Mouse (Mus musculus): ENCODE measurements around the gene A030005L19Rik. TPM values are rescaled to one million over a fixed set of nuclear protein-coding genes. Genes with fewer than 3 reads are reported as not detected.
"Not testable (repeated sequence)": the region's sequence is repeated elsewhere in the genome, so short reads cannot be mapped to it uniquely, and the experiment has no call there.

The A030005L19Rik gene
- polyA plus RNA-seq, 1 experiment from 2014 or later: not detected

DNA sequence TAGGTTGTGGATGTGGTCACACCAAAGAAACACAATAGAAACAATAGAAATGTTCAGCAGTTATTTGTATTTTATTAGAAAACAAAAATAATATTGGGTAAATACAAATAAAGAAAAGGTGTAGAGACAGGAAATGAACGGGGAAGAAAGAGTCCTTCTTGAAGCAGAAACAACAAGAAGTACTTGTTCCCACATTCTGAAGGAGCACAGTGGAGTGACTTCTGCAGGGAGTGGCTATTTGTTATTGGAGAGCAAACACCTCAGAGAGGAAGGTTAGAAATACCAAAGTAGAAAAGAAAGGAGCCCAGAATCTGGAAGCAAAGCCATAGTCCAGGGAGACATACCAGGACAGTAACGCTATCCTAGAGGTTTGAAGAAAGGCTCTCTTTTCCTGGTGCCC lies 29.4 kb downstream of the A030005L19Rik start:
- 95% methylated on average over 2 of the region's 2 CpGs for WGBS
- not testable (repeated sequence) for H3K36me3 ChIP-seq; H3K4me3 ChIP-seq; ATAC-seq (ENCODE audit: insufficient number of reproducible peaks, insufficient read depth, low FRiP score, low TSS enrichment); H3K27me3 ChIP-seq; H3K9me3 ChIP-seq; H3K4me2 ChIP-seq (replicated peaks); H3K9ac ChIP-seq; H3K4me1 ChIP-seq; H3K27ac ChIP-seq

DNA sequence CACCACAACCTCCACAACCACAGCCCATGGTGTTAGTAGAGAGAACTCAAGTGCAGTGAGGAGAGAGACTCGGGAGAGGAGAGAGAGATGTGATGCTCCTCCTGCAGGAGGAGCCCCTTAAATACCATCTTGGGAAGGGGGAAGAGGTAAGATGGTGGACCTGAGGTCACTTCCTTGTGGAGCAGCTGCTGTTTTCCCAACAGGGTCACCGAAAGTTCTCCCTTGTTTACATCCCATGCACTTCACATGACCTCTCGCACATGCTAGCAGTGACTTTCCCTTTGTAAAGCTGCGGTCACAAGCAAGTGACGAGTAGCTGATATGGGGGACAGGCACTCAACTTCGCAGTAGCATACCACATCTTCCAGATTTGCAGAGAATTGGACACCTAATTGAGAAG lies 30.2 kb downstream of the A030005L19Rik start, which contains the start of gene A030003K21Rik:
Gene A030003K21Rik (minus strand): TSS at position 94 of the 400 bp plus-strand sequence.
- not testable (repeated sequence) for H3K27me3 ChIP-seq; H3K36me3 ChIP-seq; H3K4me3 ChIP-seq; ATAC-seq (ENCODE audit: insufficient number of reproducible peaks, insufficient read depth, low FRiP score, low TSS enrichment); H3K4me2 ChIP-seq (replicated peaks); H3K4me1 ChIP-seq; H3K9ac ChIP-seq; H3K27ac ChIP-seq; H3K9me3 ChIP-seq
- WGBS: no CpG with 5 or more reads among the region's 6 CpGs

DNA sequence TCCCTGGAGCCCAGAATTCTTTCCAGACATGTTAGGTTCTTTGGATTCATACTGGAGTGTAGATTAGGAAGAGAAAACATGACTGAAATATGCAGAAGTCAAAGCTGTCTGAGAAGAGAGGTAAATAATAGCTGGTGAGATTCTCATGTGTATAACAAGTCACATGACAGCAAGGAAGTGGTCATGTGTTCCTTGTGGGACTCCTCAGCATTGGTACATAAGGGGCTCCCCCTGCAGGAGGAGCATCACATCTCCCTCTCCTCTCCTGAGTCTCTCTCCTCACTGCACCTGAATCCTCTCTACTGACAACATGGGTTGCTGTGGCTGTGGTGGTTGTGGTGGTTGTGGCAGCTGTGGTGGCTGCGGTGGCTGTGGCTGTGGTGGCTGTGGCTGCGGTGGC lies 32.9 kb downstream of the A030005L19Rik start:
- 92% methylated on average over 2 of the region's 2 CpGs for WGBS

DNA sequence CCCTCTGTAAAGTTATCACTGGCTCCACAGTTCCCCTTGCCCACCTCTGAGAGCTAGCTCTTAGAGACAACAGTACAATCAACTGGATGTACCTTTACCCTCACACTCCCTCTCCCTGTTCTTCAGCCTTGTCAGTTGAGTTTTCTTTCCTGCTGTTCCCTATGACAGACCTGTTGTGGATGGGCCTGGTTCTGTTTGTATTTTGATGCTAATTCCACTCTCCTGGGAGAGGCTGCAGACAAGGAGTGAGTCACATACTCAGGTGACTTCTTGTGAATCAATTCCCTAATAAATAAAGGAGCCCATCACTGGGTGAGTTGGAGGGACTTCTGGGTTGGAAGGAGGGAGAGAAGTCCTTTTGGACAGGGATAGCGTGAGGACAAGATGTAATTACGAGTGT lies 35.5 kb downstream of the A030005L19Rik start:
- H3K27ac ChIP-seq: no peak overlapping the region
- ATAC-seq (ENCODE audit: insufficient number of reproducible peaks, insufficient read depth, low FRiP score, low TSS enrichment): no peak
- no peak overlapping the region for H3K4me2 ChIP-seq (replicated peaks)
- no peaks in the 10 kb centered on the region for H3K36me3 ChIP-seq
- H3K4me3 ChIP-seq: no peak overlapping the region
- H3K9ac ChIP-seq: no peak overlapping the region
- no peaks in the 10 kb centered on the region for H3K9me3 ChIP-seq
- no peaks in the 10 kb centered on the region for H3K4me1 ChIP-seq
- no peaks in the 10 kb centered on the region for H3K27me3 ChIP-seq
- 87% methylated on average over 2 of the region's 2 CpGs for WGBS

More for the DNA sequence above, 32.9 kb downstream of the A030005L19Rik start:
- not testable (repeated sequence) for H3K27me3 ChIP-seq; H3K4me1 ChIP-seq; H3K9me3 ChIP-seq; H3K4me3 ChIP-seq; H3K36me3 ChIP-seq; H3K27ac ChIP-seq; ATAC-seq (ENCODE audit: insufficient number of reproducible peaks, insufficient read depth, low FRiP score, low TSS enrichment); H3K4me2 ChIP-seq (replicated peaks); H3K9ac ChIP-seq

DNA sequence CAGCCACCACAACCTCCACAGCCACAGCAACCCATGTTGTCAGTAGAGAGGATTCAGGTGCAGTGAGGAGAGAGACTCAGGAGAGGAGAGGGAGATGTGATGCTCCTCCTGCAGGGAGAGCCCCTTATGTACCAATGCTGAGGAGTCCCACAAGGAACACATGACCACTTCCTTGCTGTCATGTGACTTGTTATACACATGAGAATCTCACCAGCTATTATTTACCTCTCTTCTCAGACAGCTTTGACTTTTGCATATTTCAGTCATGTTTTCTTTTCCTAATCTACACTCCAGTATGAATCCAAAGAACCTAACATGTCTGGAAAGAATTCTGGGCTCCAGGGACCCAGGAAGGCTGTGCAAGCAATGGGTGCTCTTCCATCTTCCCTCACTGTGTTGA lies 42.8 kb downstream of the A030005L19Rik start, which contains the start of gene Gm7544:
Gene Gm7544 (minus strand): TSS at position 101 of the 400 bp plus-strand sequence.
- H3K4me3 ChIP-seq; H3K9me3 ChIP-seq; H3K9ac ChIP-seq; H3K4me1 ChIP-seq; H3K4me2 ChIP-seq (replicated peaks); ATAC-seq (ENCODE audit: insufficient number of reproducible peaks, insufficient read depth, low FRiP score, low TSS enrichment); H3K27ac ChIP-seq; H3K36me3 ChIP-seq; H3K27me3 ChIP-seq: not testable (repeated sequence)

DNA sequence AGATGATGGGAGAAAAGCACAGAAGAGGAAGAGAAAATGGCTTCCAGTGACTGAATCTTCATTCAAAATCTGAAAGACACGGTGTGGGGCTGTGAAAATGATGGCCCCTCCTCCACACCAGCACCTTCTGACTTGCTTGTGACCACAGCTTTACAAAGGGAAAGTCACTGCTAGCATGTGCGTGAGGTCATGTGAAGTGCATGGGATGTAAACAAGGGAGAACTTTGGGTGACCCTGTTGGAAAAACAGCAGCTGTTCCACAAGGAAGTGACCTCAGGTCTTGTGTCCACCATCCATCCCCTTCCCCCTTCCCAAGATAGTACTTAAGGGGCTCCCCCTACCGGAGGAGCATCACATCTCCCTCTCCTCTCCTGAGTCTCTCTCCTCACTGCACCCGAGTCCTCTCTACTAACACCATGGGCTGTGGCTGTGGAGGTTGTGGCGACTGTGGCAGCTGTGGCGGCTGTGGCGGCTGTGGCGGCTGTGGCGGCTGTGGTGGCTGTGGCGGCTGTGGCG lies 46.8 kb downstream of the A030005L19Rik start, which contains the start of gene Gm47955:
Gene Gm47955 (plus strand): TSS at position 417 of the 516 bp plus-strand sequence.
- no peaks in the 10 kb centered on the region for H3K27me3 ChIP-seq
- WGBS: 89% methylated on average over 11 of the region's 11 CpGs
- no peaks in the 10 kb centered on the region for H3K36me3 ChIP-seq
- H3K4me1 ChIP-seq: no peaks in the 10 kb centered on the region
- no peak within 1 kb of the TSS for H3K4me3 ChIP-seq
- no peak for ATAC-seq (ENCODE audit: insufficient number of reproducible peaks, insufficient read depth, low FRiP score, low TSS enrichment)
- no peak within 1 kb of the TSS for H3K9ac ChIP-seq
- no peak within 1 kb of the TSS for H3K27ac ChIP-seq
- no peaks in the 10 kb centered on the region for H3K9me3 ChIP-seq
- H3K4me2 ChIP-seq (replicated peaks): no peak within 1 kb of the TSS

Other genes starting within 250 kb of the A030005L19Rik start
- 213 and 218 TPM in 2 replicates for gene Mff, start 188.4 kb upstream of the A030005L19Rik start, polyA plus RNA-seq (2016; fragmentation: Nextera tagmentation; extraction: Ambion mirVana)
- not detected in 2 replicates for gene Tm4sf20, start 144.9 kb upstream of the A030005L19Rik start, polyA plus RNA-seq (2016; fragmentation: Nextera tagmentation; extraction: Ambion mirVana)
- not detected in 2 replicates for gene Gm47791, start 142.1 kb upstream of the A030005L19Rik start, polyA plus RNA-seq (2016; fragmentation: Nextera tagmentation; extraction: Ambion mirVana)
- 38.9 and 39.5 TPM in 2 replicates for gene Agfg1, start 73.8 kb upstream of the A030005L19Rik start, polyA plus RNA-seq (2016; fragmentation: Nextera tagmentation; extraction: Ambion mirVana)
- not detected in 2 replicates for gene A030014E15Rik, start 11.6 kb downstream of the A030005L19Rik start, polyA plus RNA-seq (2016; fragmentation: Nextera tagmentation; extraction: Ambion mirVana)
- not detected in 2 replicates for gene Gm6217, start 18.1 kb downstream of the A030005L19Rik start, polyA plus RNA-seq (2016; fragmentation: Nextera tagmentation; extraction: Ambion mirVana)
- not detected in 2 replicates for gene A030003K21Rik, start 30.1 kb downstream of the A030005L19Rik start, polyA plus RNA-seq (2016; fragmentation: Nextera tagmentation; extraction: Ambion mirVana)
- not detected in 2 replicates for gene Gm7544, start 42.7 kb downstream of the A030005L19Rik start, polyA plus RNA-seq (2016; fragmentation: Nextera tagmentation; extraction: Ambion mirVana)
- not detected in 2 replicates for gene Gm47955, start 47.0 kb downstream of the A030005L19Rik start, polyA plus RNA-seq (2016; fragmentation: Nextera tagmentation; extraction: Ambion mirVana)
- gene Gm47959, start 87.2 kb downstream of the A030005L19Rik start, polyA plus RNA-seq (2016; fragmentation: Nextera tagmentation; extraction: Ambion mirVana): not detected in 2 replicates
- 0.20 and 0.32 TPM in 2 replicates for gene Slc19a3, start 125.1 kb downstream of the A030005L19Rik start, polyA plus RNA-seq (2016; fragmentation: Nextera tagmentation; extraction: Ambion mirVana)
- not detected in 2 replicates for gene Krtap28-10, start 129.2 kb downstream of the A030005L19Rik start, polyA plus RNA-seq (2016; fragmentation: Nextera tagmentation; extraction: Ambion mirVana)
- gene Gm47969, start 131.6 kb downstream of the A030005L19Rik start, polyA plus RNA-seq (2016; fragmentation: Nextera tagmentation; extraction: Ambion mirVana): not detected in 2 replicates
- not detected in 2 replicates for gene A030005K14Rik, start 146.1 kb downstream of the A030005L19Rik start, polyA plus RNA-seq (2016; fragmentation: Nextera tagmentation; extraction: Ambion mirVana)
- gene Krtap28-13, start 147.6 kb downstream of the A030005L19Rik start, polyA plus RNA-seq (2016; fragmentation: Nextera tagmentation; extraction: Ambion mirVana): not detected in 2 replicates
- 0.22 TPM in 1 of 2 replicates, not detected in the other for gene Ccl20, start 203.4 kb downstream of the A030005L19Rik start, polyA plus RNA-seq (2016; fragmentation: Nextera tagmentation; extraction: Ambion mirVana)
- gene Daw1, start 246.4 kb downstream of the A030005L19Rik start, polyA plus RNA-seq (2016; fragmentation: Nextera tagmentation; extraction: Ambion mirVana): 0.12 TPM in 1 of 2 replicates, not detected in the other